Mouse (Mus musculus) bone marrow macrophage, adult 2 months (primary cell): ENCODE measurements around the gene Spem2.

Experiments used
- CTCF ChIP-seq: IDR thresholded peaks from 2 replicates; pipeline ENCODE4 v1.5.1; 2012; ENCODE audit warnings: low read depth, mild to moderate bottlenecking, low read length, moderate library complexity
- POLR2A ChIP-seq: IDR thresholded peaks from 2 replicates; pipeline ENCODE4 v1.6.1; 2012; ENCODE audit warnings: mild to moderate bottlenecking, low read depth, low read length, borderline replicate concordance

DNA sequence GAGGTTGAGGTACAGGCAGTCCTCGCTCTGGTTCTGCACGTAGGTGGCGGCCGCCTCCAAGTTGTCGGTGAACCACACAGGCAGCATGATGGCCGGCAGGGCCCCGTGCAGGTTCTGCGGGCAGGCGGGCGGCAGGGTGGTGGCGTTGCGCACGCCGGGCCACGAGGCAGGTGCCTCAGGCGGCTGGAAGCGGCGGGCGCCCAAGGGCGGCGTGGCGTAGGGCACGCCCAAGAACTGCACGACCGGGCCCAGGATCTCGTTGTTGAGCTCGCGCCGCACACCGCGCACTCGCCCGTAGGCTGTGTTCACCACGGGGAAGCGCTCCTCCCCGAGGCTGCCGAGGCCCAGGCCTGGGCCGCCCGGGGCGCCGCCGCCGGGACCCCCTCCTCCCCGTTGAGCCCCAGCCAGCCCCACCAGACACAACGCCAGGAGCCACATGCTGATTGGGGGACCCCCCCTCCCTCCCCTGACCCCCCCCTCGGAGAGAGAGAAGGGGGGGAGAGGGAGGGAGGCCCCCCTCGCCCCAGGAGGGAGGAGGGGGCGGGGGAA, 15.8 kb upstream of the Spem2 start:
- TF ChIP-seq CTCF (no peak), POLR2A (no peak)
